Mouse (Mus musculus) embryonic facial prominence, embryonic 14.5 days (tissue): ENCODE measurements at regions not wholly inside any gene's neighbourhood (a gene's known extent, or its start where the extent isn't known, plus 50 kb on each side); places are given as distances from the start of the nearest gene placed in this dataset.

Experiments
- ATAC-seq: fragments of 200-750 bp; cut with Nextera tagmentation; 2 replicates; pipeline ENCODE4 v1.8.0; 2017; ENCODE audit warnings: low read depth, moderate number of reproducible peaks, moderate TSS enrichment
- DNase-seq: peaks from one replicate; pipeline ENCODE4 v3.0.0-alpha.2; 2015; ENCODE audit warnings: low spot score
- H3K27ac ChIP-seq: fragments of 300-500 bp; sonication (generic); replicated peaks from 2 replicates; pipeline ENCODE4 v1.5.1; 2014; ENCODE audit warnings: low read depth, mild to moderate bottlenecking, low read length, moderate library complexity
- H3K27me3 ChIP-seq: fragments of 300-500 bp; sonication (generic); replicated peaks from 2 replicates; pipeline ENCODE4 v1.6.1; 2014; ENCODE audit warnings: low read length; ENCODE audit not compliant: control insufficient read depth, insufficient read depth
- H3K36me3 ChIP-seq: fragments of 300-500 bp; sonication (generic); 2 replicates; pipeline ENCODE4 v1.6.1; 2014; ENCODE audit warnings: low read length, mixed read lengths; ENCODE audit not compliant: control insufficient read depth, insufficient read depth
- H3K4me1 ChIP-seq: fragments of 300-500 bp; sonication (generic); 2 replicates; pipeline ENCODE4 v1.6.1; 2014; ENCODE audit warnings: antibody characterized with exemption, low read length; ENCODE audit not compliant: control insufficient read depth, insufficient read depth
- H3K4me2 ChIP-seq: fragments of 300-500 bp; sonication (generic); 2 replicates; pipeline ENCODE4 v1.6.1; 2014; ENCODE audit warnings: low read depth, mild to moderate bottlenecking, low read length, moderate library complexity, mixed read lengths
- H3K4me3 ChIP-seq: fragments of 300-500 bp; sonication (generic); 2 replicates; pipeline ENCODE4 v1.5.1; 2014; ENCODE audit warnings: low read depth, mild to moderate bottlenecking, low read length
- H3K9ac ChIP-seq: fragments of 300-500 bp; sonication (generic); 2 replicates; pipeline ENCODE4 v1.6.1; 2014; ENCODE audit warnings: low read depth, mild to moderate bottlenecking, low read length, moderate library complexity, mixed read lengths
- H3K9me3 ChIP-seq: fragments of 300-500 bp; sonication (generic); 2 replicates; pipeline ENCODE4 v1.6.1; 2016; ENCODE audit warnings: low read length; ENCODE audit not compliant: control insufficient read depth
- WGBS: fragments of 180-500 bp; shearing (Covaris S2); extraction: QIAGEN DNeasy Blood & Tissue Kit; methylation state at CpG from one replicate; pipeline ENCODE4 v1.1.7; 2014; 5-methylcytosine and 5-hydroxymethylcytosine counted together

- Histone ChIP-seq H3K9ac (no peak overlapping the region), H3K36me3 (no peaks in the 10 kb centered on the region), H3K27me3 (no peaks in the 10 kb centered on the region), H3K9me3 (no peaks in the 10 kb centered on the region), H3K4me1 (no peaks in the 10 kb centered on the region), H3K4me2 (no peak overlapping the region), H3K4me3 (no peak overlapping the region), H3K27ac (no peak overlapping the region)
- 69% methylated on average over 3 of the region's 3 CpGs for whole genome bisulfite sequencing
- no peak for ATAC-seq
- DNase-seq, result peak; percentile 45
Measured at GRCm38 (mm10) chr15:14051872-14052271, 878.4 kb upstream of the Cdh6 start.
